Mouse (Mus musculus) heart, embryonic 14.5 days (tissue): ENCODE data around the gene Pfkfb3. TPM values are rescaled to one million over a fixed set of nuclear protein-coding genes. Genes with fewer than 3 reads are reported as not detected.

Source experiments
- ATAC-seq: fragments of 200-750 bp; cut with Nextera tagmentation; 2 replicates; pipeline ENCODE4 v1.8.0; 2017; ENCODE audit warnings: low read depth, moderate TSS enrichment; ENCODE audit not compliant: insufficient number of reproducible peaks, insufficient read depth, low FRiP score
- H3K27ac ChIP-seq, 2 experiments: fragments of 200-500 bp in 1 of 2; fragments of 300-500 bp in 1 of 2; sonication (generic) in 1 of 2; replicated peaks in 1 of 2; 2 replicates each; pipeline ENCODE4 v1.5.1; 2012 to 2014; ENCODE audit warnings: low read depth in 2 of 2, low read length in 2 of 2, control low read depth in 1 of 2, mild to moderate bottlenecking in 1 of 2, mixed read lengths in 1 of 2; ENCODE audit not compliant: control insufficient read depth in 1 of 2, insufficient read depth in 1 of 2
- H3K27me3 ChIP-seq: fragments of 300-500 bp; sonication (generic); 2 replicates; pipeline ENCODE4 v1.6.1; 2014; ENCODE audit warnings: mild to moderate bottlenecking, low read length, control low read depth; ENCODE audit not compliant: control insufficient read depth, insufficient read depth
- H3K36me3 ChIP-seq: fragments of 300-500 bp; sonication (generic); 2 replicates; pipeline ENCODE4 v1.6.1; 2014; ENCODE audit warnings: mild to moderate bottlenecking, control low read depth, low read length, mixed read lengths; ENCODE audit not compliant: control insufficient read depth, insufficient read depth
- H3K4me1 ChIP-seq, 2 experiments: fragments of 200-500 bp in 1 of 2; fragments of 300-500 bp in 1 of 2; sonication (generic) in 1 of 2; 2 replicates each; pipeline ENCODE4 v1.6.1; 2012 to 2014; ENCODE audit warnings: low read length in 2 of 2, control low read depth in 1 of 2, mixed read lengths in 1 of 2; ENCODE audit not compliant: control insufficient read depth in 2 of 2, insufficient read depth in 2 of 2
- H3K4me2 ChIP-seq: fragments of 300-500 bp; sonication (generic); 2 replicates; pipeline ENCODE4 v1.6.1; 2014; ENCODE audit warnings: mild to moderate bottlenecking, low read length
- H3K4me3 ChIP-seq, 2 experiments: fragments of 200-500 bp in 1 of 2; fragments of 300-500 bp in 1 of 2; sonication (generic) in 1 of 2; 2 replicates each; pipeline ENCODE4 v1.5.1; 2012 to 2014; ENCODE audit warnings: low read length in 2 of 2, mild to moderate bottlenecking in 2 of 2, control low read depth in 1 of 2, low read depth in 1 of 2, moderate library complexity in 1 of 2; ENCODE audit not compliant: control insufficient read depth in 1 of 2, insufficient read depth in 1 of 2
- H3K9ac ChIP-seq: fragments of 300-500 bp; sonication (generic); 2 replicates; pipeline ENCODE4 v1.6.1; 2014; ENCODE audit warnings: mild to moderate bottlenecking, low read length
- H3K9me3 ChIP-seq: fragments of 300-500 bp; sonication (generic); 2 replicates; pipeline ENCODE4 v1.6.1; 2016; ENCODE audit warnings: low read length, control low read depth; ENCODE audit not compliant: control insufficient read depth
- whole genome bisulfite sequencing: fragments of 180-500 bp; shearing (Covaris S2); extraction: QIAGEN DNeasy Blood & Tissue Kit; methylation state at CpG from one replicate; pipeline ENCODE4 v1.1.7; 2014; 5-methylcytosine and 5-hydroxymethylcytosine counted together
- polyA plus RNA-seq: library from polyadenylated mRNA; unstranded; fragments of >200 nt; fragmentation: Nextera tagmentation; extraction: Ambion mirVana; gene quantifications from 2 replicates; pipeline ENCODE4 v1.2.1, GENCODE M21; 2014

Pfkfb3 gene
- polyA plus RNA-seq, 1 experiment from 2014 or later: 11.6 TPM

GRCm38 (mm10) chr2:11515828-11516227 lies 38.0 kb downstream of the Pfkfb3 start:
- 71% methylated on average over 3 of the region's 3 CpGs for WGBS
- H3K27ac ChIP-seq: no peak overlapping the region
- H3K4me1 ChIP-seq: peaks cover 8 to 9% of the 10 kb centered on the region in 2 experiments
- no peaks in the 10 kb centered on the region for H3K27me3 ChIP-seq
- no peak for ATAC-seq
- H3K9me3 ChIP-seq: no peaks in the 10 kb centered on the region
- no peaks in the 10 kb centered on the region for H3K36me3 ChIP-seq
- H3K4me3 ChIP-seq: no peak overlapping the region
- no peak overlapping the region for H3K4me2 ChIP-seq
- H3K9ac ChIP-seq: no peak overlapping the region

DNA sequence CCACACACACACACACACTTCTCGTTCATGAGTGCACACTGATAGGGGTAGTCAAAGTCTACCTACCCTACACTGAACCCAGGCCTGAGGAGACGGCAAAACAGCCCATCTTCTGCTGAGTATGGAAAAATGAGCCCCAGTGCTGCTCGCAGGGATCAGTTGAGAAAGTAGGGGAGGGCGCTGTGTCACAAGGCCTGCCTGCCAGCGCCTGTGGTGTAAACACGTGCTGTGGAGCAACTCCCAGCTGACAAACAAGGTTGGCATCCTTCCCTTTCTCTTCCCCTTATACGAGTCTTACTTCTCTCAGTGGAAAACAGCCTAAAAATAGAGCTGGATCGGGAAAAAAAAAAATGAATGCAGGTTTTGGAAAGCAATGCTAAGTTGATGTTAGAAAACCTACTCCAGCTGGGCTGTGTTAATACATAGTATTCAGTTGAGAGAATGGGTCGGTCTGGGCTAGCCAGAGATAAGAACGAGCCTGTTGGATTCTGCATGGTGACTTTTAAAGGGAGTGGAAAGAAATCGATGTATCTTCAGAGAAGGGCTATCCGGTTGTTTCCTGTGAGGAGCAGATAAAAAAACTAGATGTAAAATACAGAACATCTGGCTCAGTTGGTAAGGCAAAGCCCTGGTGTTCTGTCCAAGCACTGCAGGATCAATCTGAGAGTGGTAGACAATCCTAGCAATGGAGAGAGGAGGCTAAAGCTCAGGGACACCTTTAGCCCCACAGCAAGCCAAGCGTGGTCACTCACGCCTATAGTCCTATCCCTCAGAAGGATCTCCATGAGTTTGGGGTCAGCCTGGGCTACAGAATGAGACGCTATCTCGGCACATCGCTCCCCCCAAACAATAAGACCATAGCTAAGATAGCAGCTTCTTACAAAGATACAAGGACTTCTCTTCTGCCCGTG lies 40.6 kb downstream of the Pfkfb3 start:
- H3K9ac ChIP-seq: no peak overlapping the region
- H3K27me3 ChIP-seq: no peaks in the 10 kb centered on the region
- 44% methylated on average over 18 of the region's 18 CpGs for WGBS
- ATAC-seq: peak; percentile 43; the same call in 1 of the 2 replicates
- no peaks in the 10 kb centered on the region for H3K36me3 ChIP-seq
- H3K4me1 ChIP-seq: peaks cover 8 to 9% of the 10 kb centered on the region in 2 experiments
- no peak overlapping the region for H3K4me3 ChIP-seq
- peak overlapping the region; percentile 4 to 59; a peak in 3 of 4 replicates for H3K27ac ChIP-seq
- no peaks in the 10 kb centered on the region for H3K9me3 ChIP-seq
- peak overlapping the region; percentile 27; the same call in 1 of the 2 replicates for H3K4me2 ChIP-seq

DNA sequence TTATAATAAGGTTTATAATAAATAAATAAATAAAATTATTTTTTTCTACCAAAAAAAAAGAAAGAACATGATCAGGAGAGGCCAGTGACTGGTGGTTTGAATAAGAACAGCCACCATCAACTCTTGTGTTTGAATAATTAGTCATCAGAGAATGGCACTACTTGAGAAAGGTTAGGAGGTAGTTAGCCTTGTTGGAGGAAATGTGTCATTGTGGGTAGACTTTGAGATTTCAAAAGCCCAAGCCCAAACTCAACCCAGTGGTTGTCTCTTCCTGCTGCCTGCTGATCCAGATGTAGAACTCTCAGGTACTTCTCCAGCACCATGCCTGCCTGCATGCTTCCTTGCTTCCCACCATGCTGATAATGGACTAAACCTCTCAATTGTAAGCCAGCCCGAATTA lies 41.8 kb downstream of the Pfkfb3 start:
- Histone ChIP-seq H3K4me1 (peaks cover 8 to 9% of the 10 kb centered on the region in 2 experiments), H3K4me3 (no peak overlapping the region), H3K36me3 (no peaks in the 10 kb centered on the region), H3K27me3 (no peaks in the 10 kb centered on the region), H3K9ac (no peak overlapping the region), H3K4me2 (no peak overlapping the region), H3K27ac (no peak overlapping the region), H3K9me3 (no peaks in the 10 kb centered on the region)
- WGBS: 71% methylated on average over 1 of the region's 1 CpGs
- ATAC-seq: no peak

DNA sequence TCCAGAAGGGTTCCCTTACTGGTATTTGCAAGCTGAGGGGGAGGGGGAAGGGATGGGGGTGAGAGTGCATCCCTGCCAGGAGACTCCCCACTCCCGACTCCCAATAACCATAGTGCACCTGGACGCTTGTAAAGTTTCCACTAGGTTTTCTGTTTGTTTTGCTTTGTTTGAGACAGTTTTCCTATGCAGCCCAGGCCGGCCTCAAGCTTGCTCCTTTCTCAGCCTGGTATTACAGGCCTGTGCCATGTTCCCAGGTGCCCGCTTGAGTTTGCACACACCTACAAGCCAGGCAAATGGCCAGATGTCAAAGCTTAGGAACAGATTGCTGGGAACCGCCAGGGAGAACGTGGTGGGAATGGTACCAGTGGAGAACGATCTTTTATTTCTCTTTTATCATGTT lies 50.1 kb downstream of the Pfkfb3 start:
- Histone ChIP-seq H3K4me2 (peak overlapping the region; percentile 72), H3K27ac (peak overlapping the region; percentile 86 to 95), H3K9ac (peak overlapping the region; percentile 86), H3K36me3 (peaks cover 6% of the 10 kb centered on the region; the same call in 1 of the 2 replicates), H3K4me3 (peak overlapping the region; percentile 69 to 81), H3K9me3 (no peaks in the 10 kb centered on the region), H3K4me1 (peaks cover 7 to 15% of the 10 kb centered on the region in 2 experiments), H3K27me3 (no peaks in the 10 kb centered on the region)
- ATAC-seq: no peak
- 29% methylated on average over 7 of the region's 7 CpGs for WGBS

- H3K4me2 ChIP-seq: peak overlapping the region; percentile 72
- peak overlapping the region; percentile 69 to 81 for H3K4me3 ChIP-seq
- peak overlapping the region; percentile 86 for H3K9ac ChIP-seq
- peak overlapping the region; percentile 86 to 95 for H3K27ac ChIP-seq
- H3K36me3 ChIP-seq: peaks cover 14% of the 10 kb centered on the region
- no peaks in the 10 kb centered on the region for H3K9me3 ChIP-seq
- WGBS: 0% methylated on average over 30 of the region's 39 CpGs
- H3K27me3 ChIP-seq: no peaks in the 10 kb centered on the region
- peaks cover 7 to 16% of the 10 kb centered on the region in 2 experiments for H3K4me1 ChIP-seq
- peak; percentile 68 for ATAC-seq
These were observed 50.9 kb downstream of the Pfkfb3 start for GRCm38 (mm10) chr2:11502901-11503431.

DNA sequence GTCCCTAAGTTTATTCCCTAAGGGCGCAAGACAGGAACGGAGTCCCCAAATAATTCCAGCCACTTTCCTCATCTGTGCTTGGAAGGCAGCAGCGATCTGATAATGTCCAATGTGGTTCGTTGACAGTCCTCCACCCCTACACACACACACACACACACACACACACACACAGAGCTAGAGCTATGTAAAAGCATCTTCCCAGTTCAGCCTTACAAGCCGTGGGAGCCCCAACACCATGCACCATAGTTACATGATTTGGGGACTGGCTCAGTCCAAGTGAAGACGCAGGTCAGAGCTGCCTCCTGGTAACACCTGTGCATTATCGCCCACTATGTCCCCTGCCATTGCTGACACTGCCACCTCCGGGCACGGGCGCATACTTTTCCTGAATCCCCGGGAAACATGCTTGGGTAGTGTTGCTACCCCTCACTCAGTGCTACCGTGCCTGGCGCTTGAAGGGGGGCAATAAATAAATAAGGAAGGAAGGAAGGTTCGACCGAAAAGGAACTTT lies 51.6 kb downstream of the Pfkfb3 start:
- peak overlapping the region; percentile 69 to 81 for H3K4me3 ChIP-seq
- peaks cover 7 to 17% of the 10 kb centered on the region in 2 experiments for H3K4me1 ChIP-seq
- H3K9me3 ChIP-seq: no peaks in the 10 kb centered on the region
- peak overlapping the region; percentile 86 for H3K9ac ChIP-seq
- H3K36me3 ChIP-seq: peaks cover 20% of the 10 kb centered on the region
- ATAC-seq: 0 out of 2 replicates have a peak, but pooled peaks have one; percentile 11
- peak overlapping the region; percentile 86 to 95 for H3K27ac ChIP-seq
- H3K27me3 ChIP-seq: no peaks in the 10 kb centered on the region
- H3K4me2 ChIP-seq: peak overlapping the region; percentile 72
- under 1% methylated on average over 15 of the region's 15 CpGs for WGBS

DNA sequence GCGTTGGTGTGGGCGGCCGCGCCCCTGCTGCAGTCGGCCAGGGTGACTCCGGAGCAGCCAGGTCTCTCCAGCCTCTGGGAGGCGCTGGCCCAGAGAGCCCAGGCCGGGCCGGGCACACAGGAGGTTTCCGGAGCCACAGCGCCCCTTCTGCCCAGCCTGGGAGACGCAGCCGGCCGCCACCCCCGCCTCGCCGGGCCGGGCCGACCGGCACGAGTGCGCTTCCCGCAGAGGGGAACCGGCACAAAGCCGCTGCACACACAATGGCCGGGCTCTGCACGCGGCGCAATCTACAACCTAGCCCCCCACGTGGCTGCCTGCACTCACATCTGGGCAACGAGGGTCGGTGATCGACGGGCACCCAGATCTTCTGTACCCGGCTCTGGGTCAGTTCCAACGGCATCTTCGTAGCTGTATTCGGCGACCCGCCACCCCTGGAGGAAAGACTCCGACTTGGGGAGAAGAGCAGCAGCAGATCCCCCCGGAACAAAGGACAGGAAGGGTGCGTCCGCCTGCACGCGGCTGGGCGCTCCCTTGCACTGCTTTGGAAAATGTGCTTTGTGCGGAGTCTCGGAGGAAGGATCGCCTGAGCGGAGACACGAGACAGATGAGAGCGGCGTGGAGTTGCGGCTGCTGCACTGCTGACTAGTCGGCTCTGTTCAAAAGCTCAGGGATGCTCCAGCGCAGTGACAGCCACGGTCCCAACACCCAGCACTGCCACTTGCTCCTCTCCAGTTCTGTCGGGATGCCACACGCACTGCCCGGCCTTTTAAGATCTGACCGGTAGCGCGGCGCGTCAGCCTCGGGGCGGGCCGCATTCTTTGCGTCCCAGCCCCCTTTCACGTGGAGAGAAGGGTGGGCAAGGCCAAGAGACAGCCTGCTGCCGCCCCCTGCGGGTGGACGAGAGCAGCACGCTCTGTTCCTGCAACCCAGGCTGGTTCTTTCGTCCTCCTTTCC lies 52.3 kb downstream of the Pfkfb3 start:
- peak; percentile 80 for ATAC-seq
- peak overlapping the region; percentile 86 for H3K9ac ChIP-seq
- H3K4me1 ChIP-seq: peaks cover 7 to 17% of the 10 kb centered on the region in 2 experiments
- peak overlapping the region; percentile 92 to 95 for H3K27ac ChIP-seq
- under 1% methylated on average over 75 of the region's 76 CpGs for WGBS
- H3K4me3 ChIP-seq: peak overlapping the region; percentile 69 to 81
- H3K4me2 ChIP-seq: peak overlapping the region; percentile 72
- peaks cover 25% of the 10 kb centered on the region for H3K36me3 ChIP-seq
- no peaks in the 10 kb centered on the region for H3K27me3 ChIP-seq
- H3K9me3 ChIP-seq: no peaks in the 10 kb centered on the region
